Comparison of ENCODE assay signal across 33 mouse cellular contexts in genomic region chr11:115405723-115406122, GRCm38 (mm10). TPM values are rescaled to one million over a fixed set of nuclear protein-coding genes. Genes with fewer than 3 reads are reported as not detected.
DNase-seq lines count a peak whose midpoint lies in the region; ATAC-seq and TF ChIP-seq lines count a peak whose summit lies in the region.
"Had no signal": no experiment of that assay in that cellular context is flagged by ENCODE, and none has a peak within 500 bp of the region (broad histone marks: within the 10 kb centered on the region; RNA-seq: fewer than 3 reads in every experiment).

No protein-coding gene starts in this region.

- no peak overlapping the region for H3K27ac ChIP-seq in midbrain, embryonic 13.5 days
- H3K27ac ChIP-seq in midbrain, postnatal 0 days (ENCODE audit: low read depth, low read length) = no peak overlapping the region
- H3K27ac ChIP-seq in embryonic facial prominence, embryonic 10.5 days (replicated peaks) = no peak overlapping the region
- H3K27ac ChIP-seq in lung, postnatal 0 days (ENCODE audit: low read length) = no peak overlapping the region
- H3K27ac ChIP-seq: embryonic facial prominence, embryonic 15.5 days; forebrain, embryonic 12.5 days; heart, embryonic 15.5 days; hindbrain, embryonic 12.5 days; intestine, embryonic 15.5 days had no signal

- peaks cover 70% of the 10 kb centered on the region for H3K4me1 ChIP-seq in midbrain, embryonic 13.5 days (replicated peaks)
- peaks cover 21% of the 10 kb centered on the region; the same call in 1 of the 2 replicates for H3K4me1 ChIP-seq in midbrain, postnatal 0 days (ENCODE audit: insufficient read depth, low read length)
- H3K4me1 ChIP-seq in embryonic facial prominence, embryonic 10.5 days = peaks cover 58% of the 10 kb centered on the region
- peaks cover 4% of the 10 kb centered on the region; the same call in 1 of the 2 replicates for H3K4me1 ChIP-seq in lung, postnatal 0 days (ENCODE audit: insufficient read depth, low read depth, low read length)

- H3K36me3 ChIP-seq in midbrain, embryonic 13.5 days = peaks cover 33% of the 10 kb centered on the region
- peaks cover 16% of the 10 kb centered on the region for H3K36me3 ChIP-seq in midbrain, postnatal 0 days (ENCODE audit: insufficient read depth, low read length)
- peaks cover 55% of the 10 kb centered on the region for H3K36me3 ChIP-seq in embryonic facial prominence, embryonic 10.5 days (replicated peaks)
- no peaks in the 10 kb centered on the region for H3K36me3 ChIP-seq in lung, postnatal 0 days (ENCODE audit: insufficient read depth, low read length)

- H3K9me3 ChIP-seq in midbrain, embryonic 13.5 days = no peaks in the 10 kb centered on the region
- H3K9me3 ChIP-seq in midbrain, postnatal 0 days (ENCODE audit: low read length) = no peaks in the 10 kb centered on the region
- no peaks in the 10 kb centered on the region for H3K9me3 ChIP-seq in embryonic facial prominence, embryonic 10.5 days
- H3K9me3 ChIP-seq in lung, postnatal 0 days (ENCODE audit: low read length) = no peaks in the 10 kb centered on the region
- H3K9me3 ChIP-seq: embryonic facial prominence, embryonic 15.5 days; forebrain, embryonic 12.5 days; G1E; heart, embryonic 12.5 days; heart, embryonic 15.5 days; hindbrain, embryonic 12.5 days; intestine, embryonic 15.5 days had no signal

- DNase-seq in heart, adult 11 months = peak; percentile 89
- no peak for DNase-seq in heart, postnatal 10 days
- no peak for DNase-seq in midbrain, postnatal 0 days (ENCODE audit: low spot score)
- no peak for DNase-seq in embryonic facial prominence, embryonic 10.5 days (ENCODE audit: low spot score)
- DNase-seq in thymus, postnatal 14 days = peak; percentile 53
- no peak for DNase-seq in lung, postnatal 0 days (ENCODE audit: low spot score)
- DNase-seq in embryo, embryonic 11 days = no peak
- DNase-seq: adrenal gland, postnatal 10 days; adrenal gland, postnatal 36 days; B cell, adult 2 months; cerebellum, adult 18-20 months; cerebellum, adult 9-10 months; cerebellum, postnatal 25 days; gastrocnemius, postnatal 10 days; heart, adult 18-20 months; heart, postnatal 14 days; heart, postnatal 4 days had no signal

- no peak for ATAC-seq in midbrain, embryonic 13.5 days
- ATAC-seq in midbrain, postnatal 0 days (ENCODE audit: low FRiP score) = no peak
- no peak for ATAC-seq in lung, postnatal 0 days
- ATAC-seq: forebrain, embryonic 16.5 days; hindbrain, embryonic 16.5 days; intestine, embryonic 15.5 days; Patski had no signal

- H3K4me3 ChIP-seq in midbrain, embryonic 13.5 days (replicated peaks) = no peak overlapping the region; the same call in 1 of the 2 replicates
- H3K4me3 ChIP-seq in midbrain, postnatal 0 days (ENCODE audit: low read depth, low read length) = no peak overlapping the region
- H3K4me3 ChIP-seq in embryonic facial prominence, embryonic 10.5 days = peak overlapping the region; percentile 5; the same call in 1 of the 2 replicates
- H3K4me3 ChIP-seq in lung, postnatal 0 days (ENCODE audit: low read depth, low read length) = no peak overlapping the region
- H3K4me3 ChIP-seq: forebrain, embryonic 12.5 days; heart, embryonic 12.5 days; heart, embryonic 15.5 days; intestine, embryonic 15.5 days had no signal

- no peaks in the 10 kb centered on the region for H3K27me3 ChIP-seq in midbrain, embryonic 13.5 days
- H3K27me3 ChIP-seq in midbrain, postnatal 0 days (ENCODE audit: insufficient read depth, low read length) = no peaks in the 10 kb centered on the region
- H3K27me3 ChIP-seq in embryonic facial prominence, embryonic 10.5 days (replicated peaks; ENCODE audit: low read depth, poor library complexity, severe bottlenecking) = no peaks in the 10 kb centered on the region
- no peaks in the 10 kb centered on the region for H3K27me3 ChIP-seq in lung, postnatal 0 days (replicated peaks; ENCODE audit: insufficient read depth, low read length)
- H3K27me3 ChIP-seq: embryonic facial prominence, embryonic 15.5 days; heart, embryonic 12.5 days; heart, embryonic 15.5 days; hindbrain, embryonic 12.5 days; intestine, embryonic 15.5 days; Patski had no signal

- no peak for TF ChIP-seq CTCF in midbrain, postnatal 0 days (IDR thresholded peaks at IDR 0.05)
- TF ChIP-seq CTCF in lung, postnatal 0 days (IDR thresholded peaks at IDR 0.05) = no peak

- no peak overlapping the region for H3K9ac ChIP-seq in midbrain, embryonic 13.5 days (replicated peaks)
- no peak overlapping the region for H3K9ac ChIP-seq in midbrain, postnatal 0 days (replicated peaks; ENCODE audit: low read length, poor library complexity, severe bottlenecking)
- no peak overlapping the region for H3K9ac ChIP-seq in lung, postnatal 0 days (replicated peaks; ENCODE audit: low read depth)
- H3K9ac ChIP-seq: embryonic facial prominence, embryonic 15.5 days; forebrain, embryonic 12.5 days; heart, embryonic 12.5 days; heart, embryonic 15.5 days; hindbrain, embryonic 12.5 days; intestine, embryonic 15.5 days had no signal

- intact Hi-C loops in heart, postnatal 10 days (cut with DNase I) = no loop called here

- WGBS in midbrain, embryonic 13.5 days = 98% methylated on average over 6 of the region's 6 CpGs
- WGBS in midbrain, postnatal 0 days = over 99% methylated on average over 6 of the region's 6 CpGs
- 94% methylated on average over 6 of the region's 6 CpGs for WGBS in embryonic facial prominence, embryonic 10.5 days
- 93% methylated on average over 6 of the region's 6 CpGs for WGBS in lung, postnatal 0 days

- 0 out of 2 replicates have a peak overlapping the region, but pooled peaks have one; percentile 83 for H3K4me2 ChIP-seq in midbrain, embryonic 13.5 days (replicated peaks)
- H3K4me2 ChIP-seq in midbrain, postnatal 0 days (ENCODE audit: low read depth, low read length, poor library complexity, severe bottlenecking) = no peak overlapping the region
- no peak overlapping the region for H3K4me2 ChIP-seq in lung, postnatal 0 days (replicated peaks; ENCODE audit: low read depth, low read length)
- H3K4me2 ChIP-seq: embryonic facial prominence, embryonic 15.5 days; heart, embryonic 12.5 days; heart, embryonic 15.5 days; intestine, embryonic 15.5 days had no signal

- no peak for TF ChIP-seq EP300 in lung, postnatal 0 days (IDR thresholded peaks at IDR 0.05)

RNA-seq across cellular contexts. Expression of gene Mrpl58, which starts 2.2 kb away (rescaled TPM):
- total RNA-seq in heart, postnatal 10 days (2021) = 100 to 1,000 TPM; 144 to 150 TPM
- 226 and 244 TPM in 2 replicates for polyA plus RNA-seq in midbrain, embryonic 13.5 days (2015; fragmentation: Nextera tagmentation; extraction: Ambion mirVana)
- 69.2 and 78.1 TPM in 2 replicates for total RNA-seq in midbrain, postnatal 0 days (2014; rRNA removed)
- polyA plus RNA-seq in midbrain, postnatal 0 days (2015; fragmentation: Nextera tagmentation; extraction: Ambion mirVana) = 187 and 201 TPM in 2 replicates
- 221 and 228 TPM in 2 replicates for polyA plus RNA-seq in embryonic facial prominence, embryonic 10.5 days (2016; fragmentation: Nextera tagmentation; extraction: Ambion mirVana)
- polyA plus RNA-seq in lung, postnatal 0 days (2015; fragmentation: Nextera tagmentation; extraction: Ambion mirVana) = 154 and 180 TPM in 2 replicates

RNA-seq across cellular contexts. Expression of gene Atp5h, which starts 14.0 kb away (rescaled TPM):
- total RNA-seq in heart, postnatal 10 days (2021) = 1,000 to 10,000 TPM; 1,980 to 2,006 TPM
- polyA plus RNA-seq in midbrain, embryonic 13.5 days (2015; fragmentation: Nextera tagmentation; extraction: Ambion mirVana) = 948 and 970 TPM in 2 replicates
- 319 and 329 TPM in 2 replicates for total RNA-seq in midbrain, postnatal 0 days (2014; rRNA removed)
- 934 and 951 TPM in 2 replicates for polyA plus RNA-seq in midbrain, postnatal 0 days (2015; fragmentation: Nextera tagmentation; extraction: Ambion mirVana)
- polyA plus RNA-seq in embryonic facial prominence, embryonic 10.5 days (2016; fragmentation: Nextera tagmentation; extraction: Ambion mirVana) = 880 and 890 TPM in 2 replicates
- 669 and 721 TPM in 2 replicates for polyA plus RNA-seq in lung, postnatal 0 days (2015; fragmentation: Nextera tagmentation; extraction: Ambion mirVana)

RNA-seq across cellular contexts. Expression of gene Kctd2, which starts 14.2 kb away (rescaled TPM):
- 10 to 100 TPM; 22.7 to 26.7 TPM for total RNA-seq in heart, postnatal 10 days (2021)
- 14.6 and 25.3 TPM in 2 replicates for polyA plus RNA-seq in midbrain, embryonic 13.5 days (2015; fragmentation: Nextera tagmentation; extraction: Ambion mirVana)
- total RNA-seq in midbrain, postnatal 0 days (2014; rRNA removed) = 22.1 and 27.4 TPM in 2 replicates
- 27.7 and 29.4 TPM in 2 replicates for polyA plus RNA-seq in midbrain, postnatal 0 days (2015; fragmentation: Nextera tagmentation; extraction: Ambion mirVana)
- 14.8 and 17.3 TPM in 2 replicates for polyA plus RNA-seq in embryonic facial prominence, embryonic 10.5 days (2016; fragmentation: Nextera tagmentation; extraction: Ambion mirVana)
- polyA plus RNA-seq in lung, postnatal 0 days (2015; fragmentation: Nextera tagmentation; extraction: Ambion mirVana) = 18.6 and 19.1 TPM in 2 replicates

RNA-seq across cellular contexts. Expression of gene Cdr2l, which starts 24.0 kb away (rescaled TPM):
- 10 to 100 TPM; 13.9 to 16.8 TPM for total RNA-seq in heart, postnatal 10 days (2021)
- 23.0 and 27.1 TPM in 2 replicates for polyA plus RNA-seq in midbrain, embryonic 13.5 days (2015; fragmentation: Nextera tagmentation; extraction: Ambion mirVana)
- total RNA-seq in midbrain, postnatal 0 days (2014; rRNA removed) = 66.0 and 68.8 TPM in 2 replicates
- 16.0 and 17.2 TPM in 2 replicates for polyA plus RNA-seq in midbrain, postnatal 0 days (2015; fragmentation: Nextera tagmentation; extraction: Ambion mirVana)
- polyA plus RNA-seq in embryonic facial prominence, embryonic 10.5 days (2016; fragmentation: Nextera tagmentation; extraction: Ambion mirVana) = 15.6 and 16.4 TPM in 2 replicates
- polyA plus RNA-seq in lung, postnatal 0 days (2015; fragmentation: Nextera tagmentation; extraction: Ambion mirVana) = 14.0 and 15.8 TPM in 2 replicates
- total RNA-seq: CH12.LX had no signal
- polyA plus RNA-seq: G1E had no signal

RNA-seq across cellular contexts. Expression of gene Trim80, which starts 34.6 kb away (rescaled TPM):
- not detected for total RNA-seq in heart, postnatal 10 days (2021)
- not detected in 2 replicates for polyA plus RNA-seq in midbrain, embryonic 13.5 days (2015; fragmentation: Nextera tagmentation; extraction: Ambion mirVana)
- 0.44 TPM in 1 of 2 replicates, not detected in the other for total RNA-seq in midbrain, postnatal 0 days (2014; rRNA removed)
- polyA plus RNA-seq in midbrain, postnatal 0 days (2015; fragmentation: Nextera tagmentation; extraction: Ambion mirVana) = not detected in 2 replicates
- polyA plus RNA-seq in embryonic facial prominence, embryonic 10.5 days (2016; fragmentation: Nextera tagmentation; extraction: Ambion mirVana) = 0.15 TPM in 1 of 2 replicates, not detected in the other
- polyA plus RNA-seq in lung, postnatal 0 days (2015; fragmentation: Nextera tagmentation; extraction: Ambion mirVana) = not detected in 2 replicates
- total RNA-seq: CH12.LX; common myeloid progenitor, adult 5-6 weeks; G1E; gastrocnemius, adult 18-20 months; gastrocnemius, postnatal 10 days; gastrocnemius, postnatal 4 days; heart, adult 18-20 months; heart, postnatal 4 days had no signal
- polyA plus RNA-seq: embryonic facial prominence, embryonic 11.5 days; embryonic facial prominence, embryonic 15.5 days; forebrain, embryonic 12.5 days; forebrain, embryonic 16.5 days; G1E; heart, embryonic 15.5 days; hindbrain, embryonic 12.5 days; Patski had no signal

Comparison
In these comparisons a context has a peak if more than half of its experiments do, and no peak if none do; other contexts are left out.
1. DNase-seq: peak in heart, adult 11 months (single experiment) and thymus, postnatal 14 days (single experiment); none in heart, postnatal 10 days (0 of 2), midbrain, postnatal 0 days (single experiment), embryonic facial prominence, embryonic 10.5 days (single experiment), lung, postnatal 0 days (single experiment) and embryo, embryonic 11 days (single experiment).